Mouse (Mus musculus): ENCODE data around the gene Pde8b.

Pde8b gene

DNA sequence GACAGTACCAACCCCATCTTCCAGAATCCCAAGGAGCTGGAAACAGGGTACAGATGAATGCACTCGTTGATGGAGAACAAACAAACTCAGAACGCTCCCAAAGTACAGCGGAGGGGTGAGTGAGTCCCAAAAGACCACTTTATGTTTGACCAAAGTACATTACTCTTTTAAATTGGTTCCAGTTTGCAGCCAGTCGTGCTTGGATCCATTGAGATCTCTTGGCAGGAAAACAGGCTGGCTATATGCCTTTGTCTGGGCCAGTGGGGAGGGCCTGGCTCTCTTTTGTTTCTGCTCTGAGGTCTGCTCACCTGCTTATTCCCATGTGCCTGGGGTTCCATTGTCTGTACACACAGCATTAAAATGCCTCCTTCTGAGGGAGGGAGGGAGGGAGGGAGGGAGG lies 118.3 kb downstream of the Pde8b start:
- no peak for DNase-seq

DNA sequence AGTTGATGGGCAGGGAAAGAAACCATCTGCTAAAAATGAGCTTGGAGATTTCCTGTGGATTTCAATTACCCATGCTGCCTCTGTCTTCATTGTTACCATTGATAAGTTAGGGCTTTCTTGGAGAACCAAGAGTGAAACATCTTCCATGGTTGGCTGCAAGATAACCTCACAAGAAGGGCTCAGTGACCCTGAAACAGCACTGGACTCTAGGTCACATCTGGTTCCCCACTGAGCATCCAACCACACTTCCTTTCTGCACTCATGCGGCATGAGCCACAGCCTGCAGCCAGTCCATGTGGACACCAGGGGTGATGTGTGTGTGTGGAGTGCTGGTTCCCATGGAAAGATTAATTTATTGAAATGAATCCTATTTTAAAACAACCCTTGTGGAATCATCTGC lies 119.1 kb downstream of the Pde8b start:
- no peak for DNase-seq

DNA sequence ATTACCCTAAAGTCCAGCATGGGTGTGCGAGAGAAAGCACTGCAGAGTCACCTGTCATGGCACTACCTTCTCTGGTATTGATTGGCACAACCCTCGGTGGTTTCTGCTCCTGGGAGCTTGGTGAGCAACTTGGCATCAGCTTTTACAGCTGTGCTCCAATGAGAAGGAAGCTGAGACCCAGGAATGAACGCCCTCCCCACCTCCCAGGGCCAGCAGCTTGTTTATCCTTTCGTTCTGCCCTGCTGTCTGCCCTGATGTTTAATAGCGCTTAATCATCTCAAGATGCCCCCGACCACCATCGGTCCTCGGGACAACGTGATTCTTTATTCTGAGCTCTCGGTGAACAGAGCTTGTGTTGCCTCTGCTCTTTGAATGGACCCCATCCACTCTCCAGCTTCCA lies 122.8 kb downstream of the Pde8b start:
- no peak for DNase-seq

DNA sequence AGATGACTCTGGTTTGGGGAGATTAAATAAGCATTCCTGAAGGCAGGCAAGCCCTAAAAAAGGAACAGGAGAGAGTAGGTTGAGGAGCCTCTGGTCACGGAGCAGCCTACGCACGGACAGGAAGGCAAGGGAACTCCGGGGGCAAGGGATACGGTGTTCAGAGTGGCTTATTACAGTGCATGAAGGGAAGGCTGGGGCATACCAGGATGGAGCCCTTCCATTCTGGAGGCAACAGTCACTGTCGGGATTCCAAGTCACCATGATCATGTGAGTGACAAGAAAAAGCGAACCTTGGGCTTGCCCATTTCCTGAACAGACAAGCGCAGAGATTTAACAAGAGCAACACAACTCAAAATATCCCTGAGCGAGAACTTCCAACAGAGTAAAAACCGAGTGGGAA lies 123.3 kb downstream of the Pde8b start:
- no peak for DNase-seq

DNA sequence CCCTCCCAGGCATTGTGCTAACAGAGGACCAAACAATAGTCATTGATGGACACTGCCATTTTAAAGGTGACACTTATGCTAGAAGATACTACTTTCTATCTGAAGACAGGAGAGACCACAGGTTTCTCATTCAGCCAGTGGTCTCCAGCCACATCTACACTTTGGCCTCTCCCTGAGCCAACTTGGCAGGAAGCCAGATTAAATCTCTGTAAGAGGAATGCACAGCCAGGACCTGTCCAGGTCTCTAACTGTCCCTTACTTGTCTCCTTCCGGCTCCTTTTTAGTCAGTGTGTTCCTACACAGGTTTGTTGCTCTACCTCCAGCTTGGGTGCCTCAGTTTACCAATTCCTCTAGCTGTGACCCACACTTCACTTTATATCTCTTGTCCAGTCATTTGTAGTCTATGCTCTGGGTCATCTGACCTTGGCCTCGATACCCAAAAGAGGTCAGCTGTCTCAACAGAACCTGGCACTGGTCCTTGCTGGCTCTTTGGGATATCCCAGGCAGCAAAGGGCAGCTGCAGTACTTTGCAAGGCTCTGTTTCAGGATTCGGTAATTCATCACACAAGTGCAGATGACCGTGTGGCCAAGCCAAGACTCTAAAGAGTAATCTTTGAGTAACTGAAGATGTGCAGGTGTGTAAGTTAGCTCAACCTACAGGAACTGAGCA lies 124.5 kb downstream of the Pde8b start:
- no peak for DNase-seq

DNA sequence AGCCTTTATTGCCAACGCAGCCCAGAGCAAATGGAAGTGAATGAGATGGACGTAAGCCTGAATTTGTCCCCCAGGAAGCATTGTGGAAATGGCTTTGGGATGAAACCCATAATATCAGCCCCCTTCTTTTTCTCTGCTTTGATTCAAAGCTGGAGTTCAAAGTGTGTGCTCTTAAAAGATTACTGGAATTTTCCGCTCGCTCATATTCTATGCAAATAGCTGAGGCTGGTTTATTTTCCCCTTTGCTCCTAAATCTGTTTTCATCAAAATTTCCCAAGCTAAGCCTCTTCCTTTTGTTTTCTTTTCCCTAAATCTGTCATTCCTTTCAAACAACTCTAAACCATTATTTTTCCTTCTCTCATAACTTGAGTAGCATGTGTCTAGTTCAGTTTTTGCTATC lies 129.6 kb downstream of the Pde8b start:
- no peak for DNase-seq

DNA sequence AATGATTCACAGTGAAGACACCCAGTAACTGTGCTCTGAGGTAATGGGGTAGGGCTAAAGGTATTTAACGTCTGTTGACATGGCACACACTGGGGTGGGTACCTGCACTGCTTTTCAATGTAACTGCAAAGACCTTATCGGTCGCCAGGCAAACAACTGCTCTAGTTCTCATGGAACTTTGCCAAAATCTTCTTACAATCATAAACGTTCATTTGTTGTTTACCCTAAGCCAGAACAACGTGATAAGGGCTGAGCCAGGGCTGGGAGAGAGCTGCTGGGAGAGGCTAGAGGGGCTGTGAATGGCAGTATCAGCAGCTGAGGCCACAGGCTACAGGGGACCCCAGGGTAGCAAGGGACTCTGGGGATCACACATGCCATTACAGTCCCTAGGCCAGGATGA lies 136.4 kb downstream of the Pde8b start:
- no peak for DNase-seq

DNA sequence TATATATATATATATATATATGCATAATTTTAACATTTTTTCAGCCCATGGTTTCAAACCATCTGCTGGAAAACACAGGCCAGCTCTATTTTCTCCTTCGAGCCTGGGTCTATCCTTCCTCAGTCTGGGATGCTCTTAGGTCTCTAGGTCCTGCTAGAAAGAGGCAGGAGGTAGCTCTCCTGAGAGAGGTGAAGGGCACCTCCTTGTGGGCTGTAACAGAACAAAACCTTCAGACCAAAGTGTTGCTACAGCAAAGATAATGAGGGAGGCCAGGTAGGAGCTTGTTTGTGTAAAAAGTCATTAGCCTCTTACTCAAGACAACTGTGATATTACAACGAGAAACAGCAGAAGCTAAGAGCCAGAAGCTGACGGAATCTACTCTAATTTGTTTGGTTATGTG lies 140.6 kb downstream of the Pde8b start:
- DNase-seq: no peak

DNA sequence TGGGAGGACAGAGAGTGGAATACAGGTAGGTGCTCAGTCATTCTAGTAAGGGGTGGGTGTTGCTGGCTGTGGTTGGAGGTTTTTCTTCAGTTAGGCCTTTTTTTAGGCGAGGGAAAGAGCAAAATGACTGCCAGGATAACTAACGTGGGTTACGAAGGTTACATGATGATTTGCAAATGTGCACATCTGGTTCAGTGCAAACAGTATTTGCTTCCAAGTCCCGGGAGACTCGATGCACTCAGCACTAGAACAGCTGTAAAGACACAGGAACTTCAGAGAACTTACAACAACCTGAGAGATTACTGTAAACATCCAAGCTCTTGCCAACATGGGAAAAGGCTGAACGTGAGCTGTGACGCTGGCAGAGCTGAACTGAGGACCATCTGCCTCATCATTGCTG lies 142.1 kb downstream of the Pde8b start:
- DNase-seq: no peak

DNA sequence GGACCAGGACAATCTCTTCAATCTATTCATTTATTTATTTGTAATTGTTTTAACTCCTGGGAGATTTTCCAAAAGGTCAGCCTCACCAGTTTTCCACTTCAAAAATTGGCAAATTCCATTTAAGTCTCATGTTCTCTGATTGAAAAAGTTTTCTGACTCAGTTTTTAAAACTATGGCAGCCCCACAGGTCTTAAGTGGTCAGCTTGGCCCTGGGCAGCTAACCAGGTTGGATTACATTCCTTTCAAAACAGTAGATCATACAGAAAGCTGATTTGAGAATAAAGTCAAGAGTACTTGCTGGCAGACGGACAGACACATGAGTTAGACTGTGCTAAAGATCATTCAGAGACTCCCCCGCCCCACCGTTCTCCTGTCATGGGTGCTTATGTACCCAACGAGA lies 145.3 kb downstream of the Pde8b start:
- no peak for DNase-seq

DNA sequence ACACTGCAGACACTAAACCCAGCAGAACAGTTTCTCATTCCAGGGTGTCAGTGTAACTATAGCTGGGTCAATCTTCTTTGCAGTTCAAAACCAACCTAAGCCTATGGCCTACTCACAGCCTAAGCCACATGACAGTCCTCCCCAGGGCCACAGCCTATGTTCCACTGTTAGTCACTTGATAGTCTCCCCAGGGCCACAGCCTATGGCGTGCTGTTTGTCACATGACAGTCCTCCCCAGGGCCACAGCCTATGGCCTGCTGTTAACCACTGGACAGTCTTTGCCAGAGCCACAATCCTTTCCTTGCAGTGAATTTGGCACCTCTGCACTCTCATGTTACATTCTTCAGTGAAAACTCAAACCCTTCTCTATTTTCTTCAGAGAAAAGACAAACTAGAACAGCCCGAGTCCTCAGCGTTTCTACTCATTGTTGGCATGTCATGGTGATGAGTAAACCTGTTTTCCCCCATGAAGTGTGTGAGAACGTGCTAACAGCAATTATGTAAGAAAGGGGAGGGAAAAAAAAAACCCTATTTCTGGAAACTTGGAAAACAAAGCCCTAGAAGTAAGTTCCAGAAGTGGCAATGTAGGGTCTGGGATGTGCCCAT lies 147.0 kb downstream of the Pde8b start:
- DNase-seq: no peak

DNA sequence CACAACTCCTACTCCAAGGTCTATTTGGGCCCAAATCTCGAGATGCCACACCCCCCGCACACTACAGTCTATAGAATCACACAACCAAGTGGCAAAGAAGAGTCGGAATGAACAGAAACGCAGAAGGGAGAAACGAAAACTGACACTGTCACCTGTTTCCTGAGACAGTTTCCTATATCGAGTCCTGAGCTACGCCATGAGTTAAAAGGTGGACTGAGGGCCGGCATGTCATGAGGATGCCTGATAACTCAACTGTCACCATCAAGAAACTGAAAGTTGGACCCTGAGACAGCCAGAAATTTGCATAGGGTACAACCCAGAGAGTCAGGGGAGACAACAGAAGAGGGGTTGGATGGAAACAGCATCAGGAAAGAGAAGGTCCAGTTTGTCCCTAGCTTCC lies 148.8 kb downstream of the Pde8b start:
- no peak for DNase-seq

DNA sequence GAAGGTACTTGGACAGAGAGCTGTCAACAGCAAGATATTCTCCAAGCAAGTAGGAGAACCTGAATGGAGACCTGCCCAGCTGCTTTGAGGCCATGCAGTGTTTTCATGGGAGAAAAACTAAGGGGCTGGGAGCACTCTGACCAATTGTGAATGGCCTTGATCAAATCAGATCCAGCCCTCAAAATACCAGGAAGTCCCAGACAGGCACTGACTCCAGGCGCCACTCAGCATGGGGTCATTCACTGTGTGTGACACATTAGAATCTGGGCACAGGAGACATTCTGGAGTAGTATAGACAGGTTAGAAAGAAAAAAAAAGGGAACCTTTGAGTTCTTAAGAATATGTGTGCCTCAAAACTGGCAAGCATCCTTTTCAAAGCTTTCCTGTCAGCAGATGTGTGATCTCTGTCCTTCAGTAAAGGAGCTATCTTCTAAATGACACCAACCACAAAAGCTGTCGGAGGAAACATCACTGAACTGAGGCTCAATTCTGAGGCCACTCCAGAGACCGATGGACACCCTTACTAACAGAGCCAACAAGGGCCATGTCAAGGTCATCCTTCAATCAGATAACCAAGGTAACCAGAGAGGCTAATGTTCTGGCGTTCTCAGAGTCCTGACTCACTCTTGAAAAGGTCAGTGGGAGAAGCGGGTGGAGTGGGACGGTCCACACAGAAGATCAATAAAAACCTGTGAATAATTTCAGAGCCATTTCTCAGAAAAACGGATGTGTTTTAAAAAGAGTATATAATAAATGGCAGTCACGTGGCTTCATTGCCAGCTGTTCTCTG lies 151.0 kb downstream of the Pde8b start:
- DNase-seq: no peak

DNA sequence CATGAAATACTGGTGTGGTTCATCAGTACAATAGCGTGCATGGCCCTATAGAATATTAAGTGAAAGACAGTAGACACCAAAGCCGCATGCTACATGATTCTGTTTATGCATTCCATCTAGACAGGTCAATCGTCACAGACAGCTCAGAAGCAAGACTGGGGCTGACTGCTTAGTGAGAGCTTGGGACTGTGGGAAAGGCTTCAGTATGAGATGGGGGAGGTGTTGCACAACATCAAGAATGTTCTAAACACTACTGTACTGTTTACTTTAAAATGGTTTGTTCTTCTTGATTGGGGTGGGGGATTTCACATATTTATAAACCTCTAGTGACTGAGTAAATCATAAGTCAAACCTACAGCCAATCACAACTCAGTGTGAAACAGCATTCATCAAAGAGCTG lies 153.5 kb downstream of the Pde8b start:
- no peak for DNase-seq

DNA sequence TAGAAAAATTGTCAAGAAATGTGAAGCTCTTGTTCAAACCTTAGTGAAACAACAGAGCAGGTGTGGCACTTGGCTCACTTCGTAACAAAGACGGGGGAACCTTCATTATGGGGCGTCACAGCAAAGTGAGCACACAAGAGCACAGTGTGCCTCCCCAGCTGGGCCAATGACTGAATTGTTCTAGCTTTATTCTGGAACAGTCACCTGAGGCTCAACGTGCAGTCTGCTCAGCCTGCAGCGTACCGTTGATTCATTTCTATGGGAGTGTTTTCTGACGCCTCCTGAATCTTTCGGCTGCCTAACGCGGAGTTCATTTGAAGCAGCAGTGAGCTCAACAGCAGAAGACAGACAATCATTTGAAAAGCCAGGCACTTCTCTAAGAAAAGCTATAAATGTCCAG lies 154.3 kb downstream of the Pde8b start:
- DNase-seq: no peak

DNA sequence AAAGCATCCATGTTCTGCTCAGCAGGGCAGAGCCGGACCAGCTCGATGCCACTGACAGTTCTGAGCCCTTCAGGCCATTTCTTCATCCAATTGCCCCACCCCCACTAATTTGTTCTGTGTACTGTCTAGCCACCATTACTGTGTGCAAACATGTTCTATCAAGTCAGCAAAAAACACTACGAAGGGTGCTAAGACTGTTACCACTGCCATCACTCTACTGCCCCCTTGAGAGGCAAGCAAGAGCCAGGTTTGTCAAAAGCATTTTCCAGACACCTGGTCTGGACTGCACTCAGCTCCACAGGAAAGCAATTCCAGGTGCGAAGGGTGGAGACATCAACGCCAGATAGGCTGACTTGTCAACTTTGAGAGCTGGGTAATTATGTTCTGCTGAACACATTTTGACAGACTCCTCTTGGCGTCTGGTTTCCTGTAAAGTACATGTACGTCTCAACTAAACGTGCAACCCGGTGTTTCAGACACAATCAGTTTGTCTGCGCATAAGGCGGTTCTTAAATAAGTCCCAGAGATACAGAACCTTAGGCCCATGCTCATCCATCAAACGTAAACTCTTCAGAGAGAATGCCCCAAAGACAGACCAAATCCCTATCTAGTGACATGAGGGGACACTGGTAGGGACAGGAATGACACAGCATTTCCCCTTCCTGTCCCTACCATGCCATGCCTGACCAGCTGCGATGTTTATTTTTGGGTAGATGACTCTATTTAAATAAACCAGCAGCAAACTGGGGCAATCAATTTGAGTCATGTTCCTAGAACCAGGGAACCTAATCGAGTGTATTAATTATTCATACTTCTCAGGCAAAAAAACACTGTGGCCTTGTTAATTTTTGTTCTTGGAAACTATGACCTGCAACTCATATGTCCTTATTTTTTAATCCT lies 158.3 kb downstream of the Pde8b start:
- no peak for DNase-seq

DNA sequence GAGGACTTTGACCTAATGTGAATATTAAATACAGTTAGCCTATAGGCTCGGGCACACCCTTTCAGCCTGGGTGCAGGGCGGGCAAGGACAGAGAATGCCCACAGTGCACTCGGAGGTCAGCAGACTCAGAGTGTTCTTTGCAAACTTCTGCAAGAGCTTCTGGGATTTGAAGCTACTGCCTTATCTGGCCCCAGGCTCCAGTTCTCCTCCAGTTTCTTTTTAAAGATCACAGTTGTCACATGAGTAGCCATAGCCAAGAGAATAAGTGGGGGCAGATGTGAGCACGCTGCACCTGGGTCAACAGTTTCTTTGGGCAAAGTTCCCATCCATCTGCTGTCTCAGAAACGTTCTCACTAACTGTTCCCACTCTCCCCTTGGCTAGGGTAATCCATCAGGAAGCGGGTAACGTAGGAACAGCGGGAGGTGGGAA lies 162.8 kb downstream of the Pde8b start:
- DNase-seq: no peak

DNA sequence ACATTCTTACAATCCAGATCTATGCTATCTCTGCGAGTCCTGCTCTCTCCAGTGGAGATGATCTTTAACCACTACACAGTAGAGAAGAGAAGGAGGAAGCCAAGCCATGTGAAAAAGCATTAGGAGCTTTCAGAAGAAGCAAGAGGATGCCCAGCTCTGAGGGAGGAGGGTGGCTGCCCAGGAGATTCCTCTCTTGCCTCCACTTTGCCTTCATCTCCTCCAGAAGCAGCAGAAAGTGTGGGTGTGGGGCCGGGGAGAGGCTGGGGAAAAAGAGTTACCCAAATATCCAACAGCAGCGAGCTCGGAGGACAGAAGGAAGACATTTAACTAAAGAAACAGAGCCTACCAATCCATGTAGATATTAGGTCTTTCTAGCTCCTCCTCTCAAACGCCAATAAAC lies 164.1 kb downstream of the Pde8b start:
- no peak for DNase-seq

DNA sequence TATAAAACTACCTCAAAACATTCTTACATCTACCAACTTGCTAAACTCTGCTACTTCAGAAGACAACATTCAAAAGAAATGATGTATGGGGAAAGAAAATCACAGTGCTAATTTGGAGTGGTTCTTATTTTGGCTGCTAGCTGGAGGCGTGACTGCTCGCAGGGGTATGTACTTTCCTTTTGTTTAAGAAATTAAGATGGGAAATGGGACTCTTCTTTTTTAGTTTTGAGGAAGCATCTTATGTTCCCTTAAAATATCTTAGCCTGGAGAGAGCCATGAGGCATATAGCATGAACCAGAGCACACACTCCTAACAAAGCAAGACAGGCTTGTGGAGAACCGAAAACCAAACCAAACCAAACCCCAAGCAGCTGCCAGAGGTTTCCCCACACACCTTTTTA lies 167.5 kb downstream of the Pde8b start:
- no peak for DNase-seq

DNA sequence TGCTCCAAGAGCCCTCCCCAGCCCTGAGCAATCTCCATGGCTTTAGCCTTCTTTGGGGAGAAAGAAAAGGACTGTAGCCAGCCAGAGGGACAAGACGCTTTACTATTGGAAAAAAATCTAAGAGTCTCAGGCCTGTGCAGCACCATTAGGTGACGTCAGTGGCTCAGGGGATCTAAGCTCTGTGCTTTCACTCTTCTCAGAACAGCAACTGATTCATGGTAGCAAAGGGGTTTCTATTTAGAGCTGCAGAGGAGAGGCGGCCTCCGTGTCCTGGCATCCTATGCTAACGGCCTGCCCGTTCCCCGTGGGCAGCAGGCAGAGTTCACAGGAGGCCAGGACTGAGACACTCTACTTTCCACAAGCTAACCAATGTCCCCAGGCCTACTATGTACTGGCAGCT lies 169.1 kb downstream of the Pde8b start:
- no peak for DNase-seq

DNA sequence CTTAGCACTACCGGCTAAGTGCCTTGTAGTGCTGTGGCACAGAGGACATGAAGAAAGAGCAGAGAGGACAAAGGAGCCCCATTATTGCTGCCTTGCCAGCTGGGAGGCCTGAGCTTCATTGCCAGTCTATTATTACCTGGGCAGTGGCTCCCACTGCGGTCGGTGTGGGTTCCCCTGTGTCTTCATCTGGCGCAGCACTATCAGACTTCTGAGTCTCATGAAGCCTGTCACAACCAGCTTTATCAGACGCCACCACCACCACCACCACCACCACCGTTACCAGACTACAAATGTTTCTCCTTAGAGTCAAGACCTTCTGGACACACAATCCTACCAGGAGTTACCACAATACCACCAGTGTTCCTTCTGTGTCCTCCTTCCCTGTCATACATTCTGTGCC lies 171.6 kb downstream of the Pde8b start:
- DNase-seq: no peak

DNA sequence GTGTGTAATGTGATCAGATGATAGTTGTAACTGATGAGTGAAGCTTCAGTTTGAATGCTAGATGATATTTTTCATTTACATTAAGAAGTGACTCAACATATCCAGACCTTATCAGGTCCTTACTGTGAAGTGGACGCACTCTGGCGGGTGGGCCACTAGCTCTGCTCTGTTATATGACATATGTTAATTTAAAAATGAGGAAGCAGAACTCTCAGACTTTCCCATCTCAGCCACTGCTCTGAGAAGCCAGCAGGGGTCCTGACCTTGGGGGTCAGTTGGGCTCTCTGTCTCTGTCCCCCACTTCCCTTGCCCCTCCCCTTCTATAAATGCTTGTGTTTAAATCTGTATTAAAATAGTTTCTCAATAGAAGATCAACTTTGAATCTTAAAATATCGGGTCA lies 172.4 kb downstream of the Pde8b start:
- no peak for DNase-seq

DNA sequence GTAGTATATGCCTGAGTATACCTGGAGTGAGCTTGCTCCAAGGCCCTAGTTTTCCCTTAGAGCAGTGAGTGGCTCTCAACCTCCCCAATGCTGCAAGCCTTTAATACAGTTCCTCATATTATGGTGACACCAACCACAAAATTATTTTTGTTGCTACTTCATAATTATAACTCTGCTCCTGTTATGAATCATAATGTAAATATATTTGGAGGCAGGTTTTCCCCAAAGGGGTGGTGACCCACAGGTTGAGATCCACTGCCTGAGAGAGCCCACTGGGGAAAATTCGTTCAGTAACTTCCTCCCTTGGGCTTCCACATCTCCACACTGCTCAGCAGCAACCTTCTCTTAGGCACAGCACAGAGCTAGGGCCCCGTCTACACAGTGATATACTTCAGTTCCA lies 174.0 kb downstream of the Pde8b start:
- DNase-seq: no peak
